Mouse (Mus musculus) hindbrain, embryonic 13.5 days (tissue): Measurements from ENCODE around the gene Gm20431. TPM values are rescaled to one million over a fixed set of nuclear protein-coding genes. Genes with fewer than 3 reads are reported as not detected.

Source experiments
- ATAC-seq: fragments of 200-750 bp; cut with Nextera tagmentation; 2 replicates; pipeline ENCODE4 v1.8.0; 2017; ENCODE audit warnings: moderate TSS enrichment; ENCODE audit not compliant: low FRiP score
- H3K27ac ChIP-seq: fragments of 300-500 bp; sonication (generic); 2 replicates; pipeline ENCODE4 v1.5.1; 2015; ENCODE audit warnings: inconsistent platforms, mild to moderate bottlenecking, moderate library complexity
- H3K27me3 ChIP-seq: fragments of 300-500 bp; sonication (generic); 2 replicates; pipeline ENCODE4 v1.6.1; 2015; ENCODE audit warnings: mild to moderate bottlenecking, inconsistent platforms
- H3K36me3 ChIP-seq: fragments of 300-500 bp; sonication (generic); 2 replicates; pipeline ENCODE4 v1.6.1; 2015; ENCODE audit warnings: mild to moderate bottlenecking, inconsistent platforms
- H3K4me1 ChIP-seq: fragments of 300-500 bp; sonication (generic); replicated peaks from 2 replicates; pipeline ENCODE4 v1.6.1; 2015; ENCODE audit warnings: inconsistent platforms
- H3K4me2 ChIP-seq: fragments of 300-500 bp; sonication (generic); 2 replicates; pipeline ENCODE4 v1.6.1; 2015; ENCODE audit warnings: inconsistent platforms, mild to moderate bottlenecking, moderate library complexity
- H3K4me3 ChIP-seq: fragments of 300-500 bp; sonication (generic); 2 replicates; pipeline ENCODE4 v1.5.1; 2015; ENCODE audit warnings: mild to moderate bottlenecking, inconsistent platforms
- H3K9ac ChIP-seq: fragments of 300-500 bp; sonication (generic); 2 replicates; pipeline ENCODE4 v1.6.1; 2015; ENCODE audit warnings: mild to moderate bottlenecking, inconsistent platforms
- H3K9me3 ChIP-seq: fragments of 300-500 bp; sonication (generic); 2 replicates; pipeline ENCODE4 v1.6.1; 2016; ENCODE audit warnings: inconsistent platforms
- WGBS: fragments of 180-500 bp; shearing (Covaris S2); methylation state at CpG from one replicate; pipeline ENCODE4 v1.1.7; 2015; 5-methylcytosine and 5-hydroxymethylcytosine counted together
- polyA plus RNA-seq: library from polyadenylated mRNA; unstranded; fragments of >200 nt; fragmentation: Nextera tagmentation; extraction: Ambion mirVana; gene quantifications from 2 replicates; pipeline ENCODE4 v1.2.1, GENCODE M21; 2015

The Gm20431 gene
- polyA plus RNA-seq, 1 experiment from 2014 or later = 11.0 TPM

- Histone ChIP-seq H3K9ac (no peak overlapping the region), H3K4me2 (no peak overlapping the region), H3K4me1 (peaks cover 20% of the 10 kb centered on the region), H3K4me3 (no peak overlapping the region), H3K27me3 (no peaks in the 10 kb centered on the region), H3K36me3 (no peaks in the 10 kb centered on the region), H3K9me3 (no peaks in the 10 kb centered on the region), H3K27ac (no peak overlapping the region)
- WGBS = 42% methylated on average over 10 of the region's 10 CpGs
- no peak for ATAC-seq
These were observed 77.9 kb downstream of the Gm20431 start for GRCm38 (mm10) chr2:167583161-167583952.

- Histone ChIP-seq H3K27ac (no peak overlapping the region), H3K9ac (no peak overlapping the region), H3K9me3 (no peaks in the 10 kb centered on the region), H3K4me3 (no peak overlapping the region), H3K4me2 (no peak overlapping the region), H3K27me3 (0 out of 2 replicates have a peak, but pooled peaks cover 4% of the 10 kb centered on the region), H3K4me1 (peaks cover 5% of the 10 kb centered on the region), H3K36me3 (no peaks in the 10 kb centered on the region)
- no peak for ATAC-seq
- WGBS = 49% methylated on average over 5 of the region's 5 CpGs
These were observed 82.8 kb downstream of the Gm20431 start for GRCm38 (mm10) chr2:167578521-167578920.

GRCm38 (mm10) chr2:167577186-167577785, 84.0 kb downstream of the Gm20431 start:
- Histone ChIP-seq H3K9ac (no peak overlapping the region), H3K4me3 (no peak overlapping the region), H3K4me2 (no peak overlapping the region), H3K4me1 (no peaks in the 10 kb centered on the region), H3K36me3 (no peaks in the 10 kb centered on the region), H3K9me3 (no peaks in the 10 kb centered on the region), H3K27ac (no peak overlapping the region), H3K27me3 (0 out of 2 replicates have a peak, but pooled peaks cover 4% of the 10 kb centered on the region)
- WGBS = 69% methylated on average over 9 of the region's 9 CpGs
- ATAC-seq = no peak

- no peak overlapping the region for H3K4me3 ChIP-seq
- WGBS = 86% methylated on average over 8 of the region's 8 CpGs
- no peak overlapping the region for H3K4me2 ChIP-seq
- H3K27ac ChIP-seq = no peak overlapping the region
- 0 out of 2 replicates have a peak, but pooled peaks cover 4% of the 10 kb centered on the region for H3K27me3 ChIP-seq
- H3K36me3 ChIP-seq = no peaks in the 10 kb centered on the region
- no peak overlapping the region for H3K9ac ChIP-seq
- no peaks in the 10 kb centered on the region for H3K4me1 ChIP-seq
- ATAC-seq = no peak
- no peaks in the 10 kb centered on the region for H3K9me3 ChIP-seq
These were observed 85.1 kb downstream of the Gm20431 start for GRCm38 (mm10) chr2:167576121-167576620.

- no peak for ATAC-seq
- no peak overlapping the region for H3K9ac ChIP-seq
- no peak overlapping the region for H3K27ac ChIP-seq
- no peak overlapping the region for H3K4me2 ChIP-seq
- no peaks in the 10 kb centered on the region for H3K4me1 ChIP-seq
- H3K27me3 ChIP-seq = 0 out of 2 replicates have a peak, but pooled peaks cover 4% of the 10 kb centered on the region
- H3K36me3 ChIP-seq = no peaks in the 10 kb centered on the region
- 88% methylated on average over 7 of the region's 7 CpGs for WGBS
- H3K4me3 ChIP-seq = no peak overlapping the region
- H3K9me3 ChIP-seq = no peaks in the 10 kb centered on the region
These were observed 85.7 kb downstream of the Gm20431 start for GRCm38 (mm10) chr2:167575581-167575980.

GRCm38 (mm10) chr2:167574814-167575213, 86.5 kb downstream of the Gm20431 start:
- Histone ChIP-seq H3K4me3 (no peak overlapping the region), H3K36me3 (no peaks in the 10 kb centered on the region), H3K27ac (no peak overlapping the region), H3K9ac (no peak overlapping the region), H3K9me3 (no peaks in the 10 kb centered on the region), H3K4me1 (no peaks in the 10 kb centered on the region; the same call in 1 of the 2 replicates), H3K27me3 (0 out of 2 replicates have a peak, but pooled peaks cover 4% of the 10 kb centered on the region), H3K4me2 (no peak overlapping the region)
- ATAC-seq = no peak
- 75% methylated on average over 9 of the region's 9 CpGs for WGBS

- Histone ChIP-seq H3K9me3 (no peaks in the 10 kb centered on the region), H3K4me3 (no peak overlapping the region), H3K36me3 (no peaks in the 10 kb centered on the region), H3K4me1 (no peaks in the 10 kb centered on the region; the same call in 1 of the 2 replicates), H3K4me2 (no peak overlapping the region), H3K27ac (no peak overlapping the region), H3K9ac (no peak overlapping the region), H3K27me3 (0 out of 2 replicates have a peak, but pooled peaks cover 4% of the 10 kb centered on the region)
- no peak for ATAC-seq
- 87% methylated on average over 18 of the region's 18 CpGs for WGBS
These were observed 89.7 kb downstream of the Gm20431 start for GRCm38 (mm10) chr2:167571442-167572220.

- Histone ChIP-seq H3K4me3 (no peak overlapping the region), H3K9ac (no peak overlapping the region), H3K4me1 (peaks cover 2% of the 10 kb centered on the region; the same call in 1 of the 2 replicates), H3K36me3 (no peaks in the 10 kb centered on the region), H3K27ac (no peak overlapping the region), H3K9me3 (no peaks in the 10 kb centered on the region), H3K4me2 (no peak overlapping the region), H3K27me3 (0 out of 2 replicates have a peak, but pooled peaks cover 4% of the 10 kb centered on the region)
- 92% methylated on average over 6 of the region's 6 CpGs for whole genome bisulfite sequencing
- ATAC-seq = no peak
These were observed 90.5 kb downstream of the Gm20431 start for GRCm38 (mm10) chr2:167570815-167571214.

- no peaks in the 10 kb centered on the region for H3K27me3 ChIP-seq
- no peak overlapping the region for H3K9ac ChIP-seq
- no peaks in the 10 kb centered on the region for H3K9me3 ChIP-seq
- H3K4me2 ChIP-seq = no peak overlapping the region
- 72% methylated on average over 13 of the region's 13 CpGs for WGBS
- H3K36me3 ChIP-seq = no peaks in the 10 kb centered on the region
- H3K4me1 ChIP-seq = peaks cover 6% of the 10 kb centered on the region
- no peak for ATAC-seq
- no peak overlapping the region for H3K27ac ChIP-seq
- H3K4me3 ChIP-seq = no peak overlapping the region
These were observed 91.2 kb downstream of the Gm20431 start for GRCm38 (mm10) chr2:167569934-167570651.

GRCm38 (mm10) chr2:167568112-167568511, 93.2 kb downstream of the Gm20431 start:
- H3K4me3 ChIP-seq = no peak overlapping the region
- H3K9ac ChIP-seq = no peak overlapping the region
- H3K4me1 ChIP-seq = peaks cover 23% of the 10 kb centered on the region
- ATAC-seq = no peak
- H3K36me3 ChIP-seq = no peaks in the 10 kb centered on the region
- no peaks in the 10 kb centered on the region for H3K9me3 ChIP-seq
- H3K27ac ChIP-seq = no peak overlapping the region
- H3K4me2 ChIP-seq = no peak overlapping the region
- 80% methylated on average over 9 of the region's 9 CpGs for WGBS
- 0 out of 2 replicates have a peak, but pooled peaks cover 8% of the 10 kb centered on the region for H3K27me3 ChIP-seq

GRCm38 (mm10) chr2:167565682-167566081, 95.6 kb downstream of the Gm20431 start:
- Histone ChIP-seq H3K27ac (no peak overlapping the region), H3K4me3 (no peak overlapping the region), H3K27me3 (peaks cover 8% of the 10 kb centered on the region; the same call in 1 of the 2 replicates), H3K4me1 (peaks cover 31% of the 10 kb centered on the region), H3K9ac (peak overlapping the region; percentile 49), H3K4me2 (peak overlapping the region; percentile 34), H3K9me3 (no peaks in the 10 kb centered on the region), H3K36me3 (no peaks in the 10 kb centered on the region)
- WGBS = 25% methylated on average over 19 of the region's 19 CpGs
- ATAC-seq = no peak; the same call in 1 of the 2 replicates
